ENCODE assay signal across 39 mouse cellular contexts in the genomic region with DNA sequence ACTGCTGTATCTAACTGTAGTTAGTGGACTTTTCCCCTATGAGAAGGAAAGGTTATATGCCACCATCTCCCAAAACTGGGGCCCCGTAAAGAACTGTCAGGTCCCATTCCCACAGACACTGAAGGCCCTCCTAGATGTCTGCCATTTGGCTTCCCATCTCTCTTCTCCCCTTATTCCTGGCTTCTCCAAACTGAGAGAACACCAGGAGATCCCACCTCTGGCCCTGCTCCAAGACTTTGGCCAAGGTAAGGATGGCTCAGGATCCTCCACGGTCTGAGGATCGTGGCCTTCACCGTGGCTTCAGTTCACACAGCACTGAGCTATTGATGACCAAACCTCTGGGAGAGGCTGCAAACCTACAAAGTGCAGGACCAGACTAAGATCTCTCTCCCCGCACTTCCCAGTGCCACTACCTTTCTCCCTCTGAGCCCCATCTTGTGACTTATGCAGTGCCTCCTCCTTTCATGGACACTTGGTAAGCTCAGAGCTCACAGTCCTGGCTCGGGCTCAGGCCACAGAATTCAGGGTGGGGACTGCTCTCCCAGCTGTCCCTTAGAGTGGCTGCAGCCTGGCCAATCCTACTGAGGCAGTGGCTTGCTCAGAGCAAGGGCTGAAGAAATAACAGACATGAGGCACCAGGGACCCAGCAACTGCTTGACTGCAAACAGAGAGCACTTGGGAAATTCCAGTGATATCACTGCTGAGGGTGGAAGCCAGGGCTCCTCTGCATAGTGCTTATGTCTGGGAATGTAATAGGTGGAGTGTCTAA. TPM values are rescaled to one million over a fixed set of nuclear protein-coding genes. Genes with fewer than 3 reads are reported as not detected.
DNase-seq lines count a peak whose midpoint lies in the region; ATAC-seq and TF ChIP-seq lines count a peak whose summit lies in the region.
"Had no signal": no experiment of that assay in that cellular context is flagged by ENCODE, and none has a peak within 500 bp of the region (broad histone marks: within the 10 kb centered on the region; RNA-seq: fewer than 3 reads in every experiment).

No protein-coding gene starts in this region.

- H3K4me1 ChIP-seq in heart, embryonic 13.5 days: peaks cover 23% of the 10 kb centered on the region
- no peaks in the 10 kb centered on the region for H3K4me1 ChIP-seq in lung, embryonic 16.5 days (replicated peaks; ENCODE audit: control insufficient read depth, insufficient read depth, low read length)
- H3K4me1 ChIP-seq in limb, embryonic 10.5 days: peaks cover 14% of the 10 kb centered on the region
- H3K4me1 ChIP-seq in kidney, adult 2 months (ENCODE audit: control insufficient read depth, insufficient read depth, low read length): no peaks in the 10 kb centered on the region
- H3K4me1 ChIP-seq: liver, embryonic 15.5 days; midbrain, embryonic 13.5 days had no signal

- TF ChIP-seq CTCF in kidney, adult 2 months (conservative IDR thresholded peaks at IDR 0.05; ENCODE audit: insufficient read depth, insufficient read length, low read depth, low read length): no peak

- H3K9ac ChIP-seq in heart, embryonic 13.5 days: no peak overlapping the region
- H3K9ac ChIP-seq in lung, embryonic 16.5 days (ENCODE audit: low read length): no peak overlapping the region
- H3K9ac ChIP-seq: hindbrain, embryonic 14.5 days; limb, embryonic 12.5 days; liver, embryonic 15.5 days; midbrain, embryonic 13.5 days had no signal

- WGBS in heart, embryonic 13.5 days: 73% methylated on average over 6 of the region's 6 CpGs
- WGBS in lung, embryonic 16.5 days: 77% methylated on average over 6 of the region's 6 CpGs
- WGBS in limb, embryonic 10.5 days: 89% methylated on average over 6 of the region's 6 CpGs
- 88% methylated on average over 6 of the region's 6 CpGs for WGBS in kidney, adult 2 months

- H3K27ac ChIP-seq in heart, embryonic 13.5 days (replicated peaks): no peak overlapping the region
- no peak overlapping the region for H3K27ac ChIP-seq in lung, embryonic 16.5 days (ENCODE audit: low read length)
- H3K27ac ChIP-seq in limb, embryonic 10.5 days: no peak overlapping the region
- H3K27ac ChIP-seq in kidney, adult 2 months (ENCODE audit: insufficient read depth, low read depth, low read length): no peak overlapping the region
- H3K27ac ChIP-seq: hindbrain, embryonic 14.5 days; limb, embryonic 12.5 days; liver, embryonic 15.5 days; macrophage; midbrain, embryonic 13.5 days had no signal

- H3K4me2 ChIP-seq in heart, embryonic 13.5 days: no peak overlapping the region
- H3K4me2 ChIP-seq in lung, embryonic 16.5 days (ENCODE audit: low read depth, low read length): no peak overlapping the region
- H3K4me2 ChIP-seq: hindbrain, embryonic 14.5 days; limb, embryonic 12.5 days; liver, embryonic 15.5 days; midbrain, embryonic 13.5 days had no signal

- no peaks in the 10 kb centered on the region for H3K9me3 ChIP-seq in heart, embryonic 13.5 days
- H3K9me3 ChIP-seq in lung, embryonic 16.5 days (ENCODE audit: control insufficient read depth, low read length): no peaks in the 10 kb centered on the region
- no peaks in the 10 kb centered on the region for H3K9me3 ChIP-seq in limb, embryonic 10.5 days (replicated peaks)
- H3K9me3 ChIP-seq: limb, embryonic 12.5 days; liver, embryonic 15.5 days; midbrain, embryonic 13.5 days had no signal

- peak; percentile 22 for DNase-seq in cerebellum, adult 9-11 months
- no peak for DNase-seq in cerebellum, adult 11-12 months
- no peak for DNase-seq in heart, postnatal 4 days
- no peak for DNase-seq in lung, postnatal 25 days (ENCODE audit: low spot score)
- peak; percentile 22 for DNase-seq in limb, embryonic 10.5 days (ENCODE audit: low spot score)
- no peak for DNase-seq in kidney, adult 2 months
- DNase-seq: adrenal gland, adult 2 months; adrenal gland, postnatal 36 days; cerebellum, adult 2 months; cerebellum, postnatal 25 days; gastrocnemius, postnatal 14 days; kidney, postnatal 14 days; thymus, adult 2 months; thymus, postnatal 4 days had no signal

- H3K4me3 ChIP-seq in heart, embryonic 13.5 days: no peak overlapping the region
- no peak overlapping the region for H3K4me3 ChIP-seq in lung, embryonic 16.5 days (ENCODE audit: low read length)
- H3K4me3 ChIP-seq in limb, embryonic 10.5 days: no peak overlapping the region
- no peak overlapping the region for H3K4me3 ChIP-seq in kidney, adult 2 months (ENCODE audit: insufficient read depth, low read depth, low read length)
- H3K4me3 ChIP-seq: limb, embryonic 12.5 days; liver, embryonic 15.5 days; midbrain, embryonic 13.5 days had no signal

- no peaks in the 10 kb centered on the region for H3K36me3 ChIP-seq in heart, embryonic 13.5 days
- no peaks in the 10 kb centered on the region for H3K36me3 ChIP-seq in lung, embryonic 16.5 days (ENCODE audit: control insufficient read depth, insufficient read depth, low read length)
- H3K36me3 ChIP-seq in limb, embryonic 10.5 days: no peaks in the 10 kb centered on the region
- no peaks in the 10 kb centered on the region for H3K36me3 ChIP-seq in kidney, adult 2 months (ENCODE audit: control insufficient read depth, insufficient read depth, low read length)
- H3K36me3 ChIP-seq: limb, embryonic 12.5 days; liver, embryonic 15.5 days; midbrain, embryonic 13.5 days had no signal

- peaks cover 4% of the 10 kb centered on the region; the same call in 1 of the 2 replicates for H3K27me3 ChIP-seq in heart, embryonic 13.5 days (replicated peaks)
- no peaks in the 10 kb centered on the region for H3K27me3 ChIP-seq in lung, embryonic 16.5 days (ENCODE audit: control insufficient read depth, insufficient read depth, low read depth, low read length)
- H3K27me3 ChIP-seq in limb, embryonic 10.5 days (ENCODE audit: low read depth, poor library complexity, severe bottlenecking): 0 out of 2 replicates have a peak, but pooled peaks cover 4% of the 10 kb centered on the region
- H3K27me3 ChIP-seq in kidney, adult 2 months (replicated peaks; ENCODE audit: control insufficient read depth, insufficient read depth, low read length): no peaks in the 10 kb centered on the region
- H3K27me3 ChIP-seq: liver, embryonic 15.5 days; midbrain, embryonic 13.5 days had no signal

- TF ChIP-seq POLR2A in kidney, adult 2 months (IDR thresholded peaks at IDR 0.05; ENCODE audit: low read depth, low read length): no peak

- ATAC-seq in heart, embryonic 13.5 days (ENCODE audit: extremely low read depth, insufficient number of reproducible peaks, low FRiP score, low TSS enrichment): peak; percentile 35; the same call in 1 of the 2 replicates
- ATAC-seq in lung, embryonic 16.5 days (ENCODE audit: low read depth): peak; percentile 56; the same call in 1 of the 2 replicates
- ATAC-seq: activated CD4-positive, CD25-positive, alpha-beta regulatory T cell, adult 4 months; forebrain, embryonic 14.5 days; intestine, postnatal 0 days; midbrain, embryonic 13.5 days had no signal

RNA-seq across cellular contexts. Expression of gene Zfp488, which starts 15.1 kb away (rescaled TPM):
- polyA plus RNA-seq in heart, embryonic 13.5 days (2015; fragmentation: Nextera tagmentation; extraction: Ambion mirVana): 0.03 TPM in 2 replicates
- total RNA-seq in heart, postnatal 4 days (2021): not detected
- polyA plus RNA-seq in lung, embryonic 16.5 days (2015; fragmentation: Nextera tagmentation; extraction: Ambion mirVana): not detected in 2 replicates
- polyA plus RNA-seq in limb, embryonic 10.5 days (2016; fragmentation: Nextera tagmentation; extraction: Ambion mirVana): 0.04 and 0.08 TPM in 2 replicates
- polyA plus RNA-seq in kidney, adult 2 months (2012; rRNA removed): not detected in 2 replicates
- total RNA-seq: adrenal gland, postnatal 36 days; CH12.LX; ES-E14; granulocyte monocyte progenitor cell, adult 5-6 weeks; hematopoietic stem cell, adult 5-6 weeks; megakaryocyte-erythroid progenitor cell, adult 5-6 weeks had no signal
- polyA plus RNA-seq: activated CD4-positive, CD25-positive, alpha-beta regulatory T cell, adult 4 months; adrenal gland, adult 2 months; C2C12; kidney, embryonic 14.5 days; liver, adult 2 months; liver, embryonic 15.5 days; macrophage; thymus, adult 2 months had no signal

RNA-seq across cellular contexts. Expression of gene Gm30083, which starts 21.3 kb away (rescaled TPM):
- not detected in 2 replicates for polyA plus RNA-seq in heart, embryonic 13.5 days (2015; fragmentation: Nextera tagmentation; extraction: Ambion mirVana)
- not detected for total RNA-seq in heart, postnatal 4 days (2021)
- not detected in 2 replicates for polyA plus RNA-seq in lung, embryonic 16.5 days (2015; fragmentation: Nextera tagmentation; extraction: Ambion mirVana)
- polyA plus RNA-seq in limb, embryonic 10.5 days (2016; fragmentation: Nextera tagmentation; extraction: Ambion mirVana): not detected in 2 replicates
- polyA plus RNA-seq in kidney, adult 2 months (2012; rRNA removed): not detected in 2 replicates
- total RNA-seq: adrenal gland, adult 2 months; adrenal gland, postnatal 36 days; CH12.LX; ES-E14; gastrocnemius, postnatal 14 days; granulocyte monocyte progenitor cell, adult 5-6 weeks; hematopoietic stem cell, adult 5-6 weeks; layer of hippocampus, adult 18-20 months; layer of hippocampus, postnatal 10 days; left cerebral cortex, adult 18-20 months; left cerebral cortex, postnatal 14 days; liver, adult 2 months; megakaryocyte-erythroid progenitor cell, adult 5-6 weeks had no signal
- polyA plus RNA-seq: activated CD4-positive, CD25-positive, alpha-beta regulatory T cell, adult 4 months; adrenal gland, adult 2 months; brain, embryonic 14.5 days; C2C12; cerebellum, adult 2 months; embryonic facial prominence, embryonic 11.5 days; forebrain, embryonic 14.5 days; hindbrain, embryonic 14.5 days; intestine, postnatal 0 days; kidney, embryonic 14.5 days; limb, embryonic 12.5 days; liver, adult 2 months; liver, embryonic 15.5 days; macrophage; midbrain, embryonic 13.5 days; neural tube, embryonic 14.5 days; thymus, adult 2 months had no signal

RNA-seq across cellular contexts. Expression of gene Gm5460, which starts 22.9 kb away (rescaled TPM):
- 0.04 TPM in 1 of 2 replicates, not detected in the other for polyA plus RNA-seq in heart, embryonic 13.5 days (2015; fragmentation: Nextera tagmentation; extraction: Ambion mirVana)
- under 1 TPM in 1 of 2 experiments, not detected in 1; 0.14 TPM for total RNA-seq in heart, postnatal 4 days (2021)
- not detected in 2 replicates for polyA plus RNA-seq in lung, embryonic 16.5 days (2015; fragmentation: Nextera tagmentation; extraction: Ambion mirVana)
- not detected in 2 replicates for polyA plus RNA-seq in limb, embryonic 10.5 days (2016; fragmentation: Nextera tagmentation; extraction: Ambion mirVana)
- polyA plus RNA-seq in kidney, adult 2 months (2012; rRNA removed): 0.07 TPM in 1 of 2 replicates, not detected in the other
- total RNA-seq: CH12.LX; ES-E14; gastrocnemius, postnatal 14 days; granulocyte monocyte progenitor cell, adult 5-6 weeks; hematopoietic stem cell, adult 5-6 weeks; layer of hippocampus, adult 18-20 months; layer of hippocampus, postnatal 10 days; left cerebral cortex, adult 18-20 months; left cerebral cortex, postnatal 14 days; liver, adult 2 months; megakaryocyte-erythroid progenitor cell, adult 5-6 weeks had no signal
- polyA plus RNA-seq: activated CD4-positive, CD25-positive, alpha-beta regulatory T cell, adult 4 months; brain, embryonic 14.5 days; C2C12; cerebellum, adult 2 months; embryonic facial prominence, embryonic 11.5 days; forebrain, embryonic 14.5 days; hindbrain, embryonic 14.5 days; intestine, postnatal 0 days; kidney, embryonic 14.5 days; limb, embryonic 12.5 days; liver, adult 2 months; liver, embryonic 15.5 days; macrophage; midbrain, embryonic 13.5 days; neural tube, embryonic 14.5 days had no signal

RNA-seq across cellular contexts. Expression of gene Rbp3, which starts 39.9 kb away (rescaled TPM):
- polyA plus RNA-seq in heart, embryonic 13.5 days (2015; fragmentation: Nextera tagmentation; extraction: Ambion mirVana): 0.03 and 0.09 TPM in 2 replicates
- total RNA-seq in heart, postnatal 4 days (2021): not detected
- not detected in 2 replicates for polyA plus RNA-seq in lung, embryonic 16.5 days (2015; fragmentation: Nextera tagmentation; extraction: Ambion mirVana)
- polyA plus RNA-seq in limb, embryonic 10.5 days (2016; fragmentation: Nextera tagmentation; extraction: Ambion mirVana): not detected in 2 replicates
- not detected in 2 replicates for polyA plus RNA-seq in kidney, adult 2 months (2012; rRNA removed)
- total RNA-seq: adrenal gland, adult 2 months; adrenal gland, postnatal 36 days; CH12.LX; ES-E14; gastrocnemius, postnatal 14 days; granulocyte monocyte progenitor cell, adult 5-6 weeks; hematopoietic stem cell, adult 5-6 weeks; layer of hippocampus, postnatal 10 days; left cerebral cortex, adult 18-20 months; left cerebral cortex, postnatal 14 days; liver, adult 2 months; megakaryocyte-erythroid progenitor cell, adult 5-6 weeks had no signal
- polyA plus RNA-seq: activated CD4-positive, CD25-positive, alpha-beta regulatory T cell, adult 4 months; adrenal gland, adult 2 months; C2C12; cerebellum, adult 2 months; embryonic facial prominence, embryonic 11.5 days; forebrain, embryonic 14.5 days; hindbrain, embryonic 14.5 days; intestine, postnatal 0 days; kidney, embryonic 14.5 days; limb, embryonic 12.5 days; liver, adult 2 months; macrophage; midbrain, embryonic 13.5 days; neural tube, embryonic 14.5 days; thymus, adult 2 months had no signal

RNA-seq across cellular contexts. Expression of gene Gdf2, which starts 52.9 kb away (rescaled TPM):
- polyA plus RNA-seq in heart, embryonic 13.5 days (2015; fragmentation: Nextera tagmentation; extraction: Ambion mirVana): 0.41 and 0.43 TPM in 2 replicates
- total RNA-seq in heart, postnatal 4 days (2021): under 1 TPM; 0.17 to 0.32 TPM
- polyA plus RNA-seq in lung, embryonic 16.5 days (2015; fragmentation: Nextera tagmentation; extraction: Ambion mirVana): 0.06 and 0.08 TPM in 2 replicates
- polyA plus RNA-seq in limb, embryonic 10.5 days (2016; fragmentation: Nextera tagmentation; extraction: Ambion mirVana): 0.09 TPM in 1 of 2 replicates, not detected in the other
- polyA plus RNA-seq in kidney, adult 2 months (2012; rRNA removed): not detected in 2 replicates
- total RNA-seq: adrenal gland, adult 2 months; adrenal gland, postnatal 36 days; CH12.LX; ES-E14; gastrocnemius, postnatal 14 days; granulocyte monocyte progenitor cell, adult 5-6 weeks; hematopoietic stem cell, adult 5-6 weeks; layer of hippocampus, adult 18-20 months; layer of hippocampus, postnatal 10 days; left cerebral cortex, adult 18-20 months; left cerebral cortex, postnatal 14 days; megakaryocyte-erythroid progenitor cell, adult 5-6 weeks had no signal
- polyA plus RNA-seq: activated CD4-positive, CD25-positive, alpha-beta regulatory T cell, adult 4 months; adrenal gland, adult 2 months; brain, embryonic 14.5 days; C2C12; embryonic facial prominence, embryonic 11.5 days; forebrain, embryonic 14.5 days; intestine, postnatal 0 days; kidney, embryonic 14.5 days; limb, embryonic 12.5 days; macrophage; midbrain, embryonic 13.5 days; neural tube, embryonic 14.5 days; thymus, adult 2 months had no signal

Comparison
In these comparisons a context has a peak if more than half of its experiments do, and no peak if none do; other contexts are left out.
1. DNase-seq: peak in cerebellum, adult 9-11 months (single experiment) and limb, embryonic 10.5 days (single experiment); none in cerebellum, adult 11-12 months (single experiment), heart, postnatal 4 days (single experiment), lung, postnatal 25 days (single experiment) and kidney, adult 2 months (single experiment).